Mouse (Mus musculus) forebrain, embryonic 15.5 days (tissue): Measurements from ENCODE around the gene Alpk1. TPM values are rescaled to one million over a fixed set of nuclear protein-coding genes. Genes with fewer than 3 reads are reported as not detected.

Source experiments
- ATAC-seq: fragments of 200-750 bp; cut with Nextera tagmentation; replicated peaks from 2 replicates; pipeline ENCODE4 v1.8.0; 2017; ENCODE audit warnings: mild to moderate bottlenecking, moderate TSS enrichment, moderate library complexity
- H3K27ac ChIP-seq: fragments of 300-500 bp; sonication (generic); replicated peaks from 2 replicates; pipeline ENCODE4 v1.5.1; 2015; ENCODE audit warnings: mild to moderate bottlenecking, inconsistent platforms
- H3K27me3 ChIP-seq: fragments of 300-500 bp; sonication (generic); 2 replicates; pipeline ENCODE4 v1.6.1; 2015; ENCODE audit warnings: inconsistent platforms
- H3K36me3 ChIP-seq: fragments of 300-500 bp; sonication (generic); 2 replicates; pipeline ENCODE4 v1.6.1; 2015; ENCODE audit warnings: mild to moderate bottlenecking, inconsistent platforms
- H3K4me1 ChIP-seq: fragments of 300-500 bp; sonication (generic); 2 replicates; pipeline ENCODE4 v1.6.1; 2015; ENCODE audit warnings: inconsistent platforms
- H3K4me2 ChIP-seq: fragments of 300-500 bp; sonication (generic); replicated peaks from 2 replicates; pipeline ENCODE4 v1.6.1; 2015; ENCODE audit warnings: mild to moderate bottlenecking, inconsistent platforms
- H3K4me3 ChIP-seq: fragments of 300-500 bp; sonication (generic); 2 replicates; pipeline ENCODE4 v1.5.1; 2015; ENCODE audit warnings: mild to moderate bottlenecking, inconsistent platforms
- H3K9ac ChIP-seq: fragments of 300-500 bp; sonication (generic); replicated peaks from 2 replicates; pipeline ENCODE4 v1.6.1; 2015; ENCODE audit warnings: mild to moderate bottlenecking, inconsistent platforms
- H3K9me3 ChIP-seq: fragments of 300-500 bp; sonication (generic); 2 replicates; pipeline ENCODE4 v1.6.1; 2016; ENCODE audit warnings: inconsistent platforms
- WGBS: fragments of 180-500 bp; shearing (Covaris S2); methylation state at CpG from one replicate; pipeline ENCODE4 v1.1.7; 2015; ENCODE audit warnings: mixed read lengths; 5-methylcytosine and 5-hydroxymethylcytosine counted together
- polyA plus RNA-seq: library from polyadenylated mRNA; unstranded; fragments of >200 nt; fragmentation: Nextera tagmentation; extraction: Ambion mirVana; gene quantifications from 2 replicates; pipeline ENCODE4 v1.2.1, GENCODE M21; 2015

Alpk1 gene
- polyA plus RNA-seq, 1 experiment from 2014 or later, result 0.78 TPM

DNA sequence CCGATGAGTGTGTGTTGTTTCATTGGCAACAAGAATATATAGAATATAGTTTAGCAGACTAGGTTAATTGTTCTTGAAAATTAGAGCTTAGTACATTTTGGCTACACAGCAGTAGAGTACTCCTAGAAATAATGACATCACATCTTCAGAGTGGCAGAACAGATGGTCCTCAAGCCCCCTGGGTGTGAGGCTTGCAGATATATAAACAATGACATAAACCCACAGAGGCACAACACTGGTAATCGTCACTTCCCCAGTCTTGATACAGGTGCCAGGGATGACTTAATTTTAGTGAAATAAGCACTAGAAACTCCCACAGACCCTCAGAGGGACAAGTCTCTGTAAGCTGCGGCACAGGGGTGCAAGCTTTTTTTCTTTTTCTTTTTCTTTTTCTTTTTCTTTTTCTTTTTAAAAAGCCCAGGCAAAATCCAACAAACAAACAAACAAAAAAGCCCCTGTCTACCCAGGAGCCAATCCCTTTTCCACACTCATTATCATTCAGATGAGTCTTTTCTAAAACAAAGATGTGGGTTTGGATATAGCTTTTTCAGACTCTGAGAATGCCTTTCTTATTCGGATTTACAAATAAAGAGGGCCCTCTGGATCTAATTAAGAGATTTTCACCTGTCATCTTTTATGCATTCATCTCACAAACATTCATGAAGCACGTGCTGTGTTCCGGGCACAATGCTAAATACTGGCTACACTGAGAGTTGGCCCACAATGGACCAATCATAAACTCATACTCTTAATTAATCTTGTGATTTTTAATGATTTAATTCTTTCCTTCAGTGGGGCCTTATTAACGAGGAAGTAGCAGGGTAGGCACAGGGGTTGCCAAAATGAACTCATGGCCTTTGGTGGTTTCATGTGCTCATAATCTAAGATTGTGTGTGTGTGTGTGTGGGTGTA, 128.3 kb downstream of the Alpk1 start:
- H3K27ac ChIP-seq, result peak overlapping the region; percentile 51
- H3K27me3 ChIP-seq, result no peaks in the 10 kb centered on the region
- 11% methylated on average over 7 of the region's 7 CpGs for WGBS
- no peaks in the 10 kb centered on the region; the same call in 1 of the 2 replicates for H3K4me1 ChIP-seq
- H3K9me3 ChIP-seq, result no peaks in the 10 kb centered on the region
- no peaks in the 10 kb centered on the region for H3K36me3 ChIP-seq
- H3K9ac ChIP-seq, result no peak overlapping the region
- ATAC-seq, result peak; percentile 83
- no peak overlapping the region for H3K4me2 ChIP-seq
- H3K4me3 ChIP-seq, result no peak overlapping the region

- H3K4me3 ChIP-seq, result no peak overlapping the region
- H3K4me2 ChIP-seq, result peak overlapping the region; percentile 25
- no peak overlapping the region for H3K9ac ChIP-seq
- H3K36me3 ChIP-seq, result no peaks in the 10 kb centered on the region
- peak; percentile 84 for ATAC-seq
- no peaks in the 10 kb centered on the region for H3K9me3 ChIP-seq
- peaks cover 18% of the 10 kb centered on the region for H3K4me1 ChIP-seq
- H3K27me3 ChIP-seq, result peaks cover 24% of the 10 kb centered on the region; the same call in 1 of the 2 replicates
- 0 out of 2 replicates have a peak overlapping the region, but pooled peaks have one; percentile 60 for H3K27ac ChIP-seq
- 10% methylated on average over 18 of the region's 18 CpGs for WGBS
These were observed 134.0 kb downstream of the Alpk1 start for GRCm38 (mm10) chr3:127646156-127646825.

DNA sequence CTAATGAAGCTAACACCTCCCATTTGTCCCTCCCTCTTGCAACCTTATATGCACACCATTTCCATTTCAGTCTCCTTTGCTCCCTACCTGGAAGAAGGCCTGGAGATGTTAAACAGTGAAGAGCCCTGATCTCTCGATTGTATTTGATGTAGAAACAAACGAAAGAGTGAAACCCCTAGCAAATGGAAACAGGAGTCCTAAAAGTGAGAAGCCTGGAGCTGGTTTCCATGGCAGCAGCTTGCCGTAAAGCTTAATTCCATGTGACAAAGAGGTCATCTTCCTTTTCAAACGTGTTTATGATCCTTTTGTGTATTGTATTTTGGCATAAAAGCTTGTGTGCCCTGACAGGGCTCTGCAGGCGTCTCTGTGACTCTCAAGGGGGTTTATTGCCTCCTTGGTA, 138.1 kb downstream of the Alpk1 start:
- no peak overlapping the region for H3K4me2 ChIP-seq
- 0 out of 2 replicates have a peak overlapping the region, but pooled peaks have one; percentile 51 for H3K27ac ChIP-seq
- no peak for ATAC-seq
- no peaks in the 10 kb centered on the region for H3K9me3 ChIP-seq
- H3K4me1 ChIP-seq, result peaks cover 38% of the 10 kb centered on the region
- H3K27me3 ChIP-seq, result peaks cover 43% of the 10 kb centered on the region; the same call in 1 of the 2 replicates
- no peak overlapping the region for H3K9ac ChIP-seq
- no peak overlapping the region for H3K4me3 ChIP-seq
- 17% methylated on average over 5 of the region's 5 CpGs for WGBS
- no peaks in the 10 kb centered on the region for H3K36me3 ChIP-seq

DNA sequence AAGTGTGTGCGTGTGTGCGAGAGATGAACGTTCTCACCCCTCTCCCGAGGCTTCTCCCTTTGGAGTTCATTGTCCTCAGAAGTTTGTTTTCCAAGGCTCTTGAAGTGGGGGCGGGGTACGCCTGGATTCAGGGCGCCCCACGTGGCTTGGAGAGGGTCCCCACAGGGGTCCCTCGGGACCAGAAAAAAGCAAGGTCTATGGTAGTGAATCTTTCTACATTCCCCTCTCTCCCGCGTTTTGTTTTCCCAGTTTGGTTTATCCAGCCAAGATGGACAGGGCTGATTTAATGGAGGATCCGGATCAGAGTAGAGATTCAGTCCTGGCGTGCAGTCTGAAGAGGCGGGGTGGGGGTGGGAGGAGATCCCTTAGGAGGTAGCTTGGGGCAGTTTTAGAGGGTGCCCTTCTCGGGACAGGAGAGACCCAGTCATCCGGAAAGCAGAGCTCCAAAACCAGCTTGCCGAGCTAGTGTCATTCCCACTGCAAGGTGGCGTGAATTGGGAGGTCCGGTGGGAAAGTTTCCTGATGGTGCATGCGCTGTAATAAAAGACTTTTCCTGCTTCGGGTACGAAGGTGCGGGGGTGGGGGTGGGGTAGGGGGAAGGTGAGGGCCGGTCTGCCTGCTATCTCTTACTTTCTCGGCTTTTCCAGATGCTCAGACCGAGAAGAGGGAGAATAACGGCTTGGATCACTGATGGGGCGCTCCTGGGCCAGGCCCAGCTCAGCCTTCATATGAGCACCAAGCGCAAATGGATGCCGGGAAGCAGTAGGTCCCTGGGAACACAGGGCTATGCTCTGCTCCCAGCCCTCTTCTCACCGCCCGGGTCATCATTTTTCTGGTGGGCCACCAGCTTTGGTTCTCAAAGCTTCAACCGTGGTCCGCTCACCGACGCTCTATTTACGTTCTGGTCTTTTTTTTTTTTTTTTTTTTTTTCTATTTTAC, 139.3 kb downstream of the Alpk1 start:
- Histone ChIP-seq H3K4me3 (peak overlapping the region; percentile 23), H3K27me3 (peaks cover 39% of the 10 kb centered on the region; the same call in 1 of the 2 replicates), H3K4me1 (peaks cover 30% of the 10 kb centered on the region), H3K9me3 (no peaks in the 10 kb centered on the region), H3K9ac (0 out of 2 replicates have a peak overlapping the region, but pooled peaks have one; percentile 0), H3K27ac (peak overlapping the region; percentile 74), H3K36me3 (no peaks in the 10 kb centered on the region), H3K4me2 (peak overlapping the region; percentile 28)
- peak; percentile 17; the same call in 1 of the 2 replicates for ATAC-seq
- WGBS, result 7% methylated on average over 37 of the region's 37 CpGs

DNA sequence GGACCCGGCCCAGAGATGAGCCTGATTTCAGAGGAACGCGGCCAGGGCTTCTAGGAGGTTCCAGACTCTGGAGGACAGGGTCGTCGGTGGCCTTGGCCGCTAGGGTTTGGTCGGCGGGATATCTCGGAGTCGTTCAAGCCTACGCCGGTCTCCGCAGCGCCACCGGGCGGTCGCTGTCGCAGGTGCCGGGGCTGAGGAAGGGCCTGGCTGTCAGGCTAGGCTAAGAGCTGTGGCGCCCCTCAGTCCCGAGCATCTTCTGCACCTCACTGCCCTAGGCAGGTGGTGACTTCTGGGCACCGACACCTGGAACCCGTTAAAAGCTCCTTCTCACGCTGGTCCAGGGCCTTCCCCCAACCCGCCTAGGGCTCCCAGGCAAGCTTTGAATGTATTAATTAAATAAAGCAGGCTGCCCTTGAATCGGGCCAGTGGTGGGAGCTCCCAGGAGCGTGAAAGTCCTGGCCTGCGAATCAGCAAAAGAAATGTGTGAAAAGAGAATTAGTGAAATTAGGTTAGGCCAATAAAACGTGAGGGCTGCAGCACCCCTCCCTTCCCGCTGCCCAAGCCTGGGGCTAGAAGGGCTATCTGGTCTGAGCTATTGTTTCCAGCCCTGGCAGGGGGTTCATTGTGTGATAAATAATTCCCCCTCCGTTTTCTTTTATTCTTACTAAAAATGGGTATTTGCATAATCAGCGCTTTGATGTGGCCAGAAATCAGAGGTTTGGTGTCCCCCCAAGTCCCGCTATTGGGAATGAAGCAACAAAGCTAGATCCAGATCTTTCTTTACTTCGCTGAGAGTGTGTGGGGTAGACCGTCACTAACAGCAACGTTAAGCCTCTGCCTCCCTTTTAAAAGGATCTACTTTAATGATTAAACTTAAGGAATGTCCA, 140.2 kb downstream of the Alpk1 start:
- peak overlapping the region; percentile 23 for H3K4me3 ChIP-seq
- under 1% methylated on average over 36 of the region's 36 CpGs for WGBS
- H3K4me1 ChIP-seq, result peaks cover 25% of the 10 kb centered on the region
- H3K9ac ChIP-seq, result 0 out of 2 replicates have a peak overlapping the region, but pooled peaks have one; percentile 0
- H3K36me3 ChIP-seq, result no peaks in the 10 kb centered on the region
- peak overlapping the region; percentile 74 for H3K27ac ChIP-seq
- H3K9me3 ChIP-seq, result no peaks in the 10 kb centered on the region
- H3K27me3 ChIP-seq, result peaks cover 35% of the 10 kb centered on the region; the same call in 1 of the 2 replicates
- H3K4me2 ChIP-seq, result peak overlapping the region; percentile 28
- ATAC-seq, result peak; percentile 85

DNA sequence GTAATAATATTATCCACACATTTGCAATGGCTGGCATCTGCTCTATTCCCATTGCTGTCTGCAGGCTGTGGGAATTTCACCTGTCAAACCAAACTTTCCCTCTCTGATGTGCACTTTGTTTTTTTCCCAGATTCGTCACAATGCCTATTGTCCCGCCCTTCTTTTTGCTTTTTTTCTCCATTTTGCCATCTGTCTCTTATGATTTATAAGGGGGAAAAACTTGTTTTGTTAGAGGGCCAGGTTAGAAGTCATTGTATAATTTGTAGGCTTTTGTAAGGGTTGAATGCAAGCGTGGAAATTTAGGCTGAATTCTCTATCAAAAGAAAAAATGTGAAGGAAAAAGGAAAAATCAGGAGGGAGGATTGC, 145.4 kb downstream of the Alpk1 start:
- peak overlapping the region; percentile 91 for H3K27ac ChIP-seq
- H3K4me1 ChIP-seq, result peaks cover 48% of the 10 kb centered on the region
- ATAC-seq, result no peak
- peak overlapping the region; percentile 61 for H3K9ac ChIP-seq
- H3K36me3 ChIP-seq, result no peaks in the 10 kb centered on the region
- H3K4me2 ChIP-seq, result peak overlapping the region; percentile 59
- H3K4me3 ChIP-seq, result peak overlapping the region; percentile 64
- H3K27me3 ChIP-seq, result peaks cover 20% of the 10 kb centered on the region
- H3K9me3 ChIP-seq, result no peaks in the 10 kb centered on the region
- WGBS, result 2% methylated on average over 3 of the region's 3 CpGs

- Histone ChIP-seq H3K27me3 (peaks cover 25% of the 10 kb centered on the region), H3K9me3 (no peaks in the 10 kb centered on the region), H3K36me3 (no peaks in the 10 kb centered on the region), H3K4me1 (peaks cover 41% of the 10 kb centered on the region), H3K9ac (peak overlapping the region; percentile 61), H3K27ac (peak overlapping the region; percentile 91), H3K4me2 (peak overlapping the region; percentile 59), H3K4me3 (peak overlapping the region; percentile 64)
- WGBS, result under 1% methylated on average over 58 of the region's 58 CpGs
- peak; percentile 70 for ATAC-seq
These were observed 146.0 kb downstream of the Alpk1 start for GRCm38 (mm10) chr3:127634101-127634983.

- under 1% methylated on average over 91 of the region's 92 CpGs for WGBS
- Histone ChIP-seq H3K4me3 (peak within 1 kb of the TSS; percentile 64), H3K9me3 (no peaks in the 10 kb centered on the region), H3K27ac (peak within 1 kb of the TSS; percentile 91), H3K4me2 (peak within 1 kb of the TSS; percentile 59), H3K27me3 (peaks cover 30% of the 10 kb centered on the region), H3K9ac (peak within 1 kb of the TSS; percentile 61), H3K36me3 (no peaks in the 10 kb centered on the region), H3K4me1 (peaks cover 47% of the 10 kb centered on the region)
- ATAC-seq, result peak; percentile 64
These were observed 147.0 kb downstream of the Alpk1 start, which contains the start of gene Neurog2 for GRCm38 (mm10) chr3:127633080-127634032. TSS of gene Neurog2 (plus strand) at chr3:127633135.

GRCm38 (mm10) chr3:127632531-127632930, 147.8 kb downstream of the Alpk1 start:
- peak; percentile 73 for ATAC-seq
- no peaks in the 10 kb centered on the region for H3K9me3 ChIP-seq
- peaks cover 23% of the 10 kb centered on the region for H3K27me3 ChIP-seq
- H3K9ac ChIP-seq, result peak overlapping the region; percentile 61
- WGBS, result under 1% methylated on average over 32 of the region's 32 CpGs
- H3K4me2 ChIP-seq, result peak overlapping the region; percentile 59
- no peaks in the 10 kb centered on the region for H3K36me3 ChIP-seq
- H3K4me1 ChIP-seq, result peaks cover 56% of the 10 kb centered on the region
- H3K27ac ChIP-seq, result peak overlapping the region; percentile 91
- H3K4me3 ChIP-seq, result peak overlapping the region; percentile 64
